Mouse (Mus musculus): ENCODE data around the gene C530008M17Rik.

Gene C530008M17Rik

GRCm38 (mm10) chr5:76656212-76656611 lies at the start of gene C530008M17Rik:
Gene C530008M17Rik, plus strand, starts transcription at chr5:76656512.
- no peak for DNase-seq (ENCODE audit: low spot score)

- DNase-seq (ENCODE audit: low spot score): no peak
These were observed 46.5 kb upstream of the C530008M17Rik start for GRCm38 (mm10) chr5:76609702-76610370.

- DNase-seq (ENCODE audit: low spot score): no peak
These were observed 43.3 kb upstream of the C530008M17Rik start for GRCm38 (mm10) chr5:76612867-76613499.

GRCm38 (mm10) chr5:76615276-76615675 lies 41.0 kb upstream of the C530008M17Rik start:
- DNase-seq (ENCODE audit: low spot score): no peak

- no peak for DNase-seq (ENCODE audit: low spot score)
These were observed 40.0 kb upstream of the C530008M17Rik start for GRCm38 (mm10) chr5:76616196-76616747.

GRCm38 (mm10) chr5:76618750-76619149 lies 37.6 kb upstream of the C530008M17Rik start:
- no peak for DNase-seq (ENCODE audit: low spot score)

GRCm38 (mm10) chr5:76623759-76624158 lies 32.6 kb upstream of the C530008M17Rik start:
- DNase-seq (ENCODE audit: low spot score): no peak

GRCm38 (mm10) chr5:76627770-76628169 lies 28.5 kb upstream of the C530008M17Rik start:
- no peak for DNase-seq (ENCODE audit: low spot score)

- no peak for DNase-seq (ENCODE audit: low spot score)
These were observed 22.3 kb upstream of the C530008M17Rik start for GRCm38 (mm10) chr5:76634012-76634411.

- no peak for DNase-seq (ENCODE audit: low spot score)
These were observed 20.7 kb upstream of the C530008M17Rik start for GRCm38 (mm10) chr5:76635592-76635991.

- no peak for DNase-seq (ENCODE audit: low spot score)
These were observed 14.2 kb upstream of the C530008M17Rik start for GRCm38 (mm10) chr5:76642076-76642475.

- DNase-seq (ENCODE audit: low spot score): no peak
These were observed 12.1 kb upstream of the C530008M17Rik start for GRCm38 (mm10) chr5:76644234-76644633.

GRCm38 (mm10) chr5:76645091-76645868 lies 11.0 kb upstream of the C530008M17Rik start:
- DNase-seq (ENCODE audit: low spot score): no peak

GRCm38 (mm10) chr5:76649897-76650296 lies 6.4 kb upstream of the C530008M17Rik start:
- no peak for DNase-seq (ENCODE audit: low spot score)

- DNase-seq (ENCODE audit: low spot score): no peak
These were observed 5.1 kb upstream of the C530008M17Rik start for GRCm38 (mm10) chr5:76651151-76651725.

- DNase-seq (ENCODE audit: low spot score): no peak
These were observed 1.2 kb downstream of the C530008M17Rik start for GRCm38 (mm10) chr5:76657245-76658083.

GRCm38 (mm10) chr5:76658084-76658934 lies 2.0 kb downstream of the C530008M17Rik start:
- no peak for DNase-seq (ENCODE audit: low spot score)

- no peak for DNase-seq (ENCODE audit: low spot score)
These were observed 3.8 kb downstream of the C530008M17Rik start for GRCm38 (mm10) chr5:76659958-76660635.

- no peak for DNase-seq (ENCODE audit: low spot score)
These were observed 5.0 kb downstream of the C530008M17Rik start for GRCm38 (mm10) chr5:76661310-76661709.

GRCm38 (mm10) chr5:76664936-76665335 lies 8.6 kb downstream of the C530008M17Rik start:
- no peak for DNase-seq (ENCODE audit: low spot score)

Measured in urinary bladder, postnatal 10 days (tissue).